Mouse (Mus musculus): ENCODE results near the gene Cdh7. TPM values are rescaled to one million over a fixed set of nuclear protein-coding genes. Genes with fewer than 3 reads are reported as not detected.
"Not testable (repeated sequence)": the region's sequence is repeated elsewhere in the genome, so short reads cannot be mapped to it uniquely, and the experiment has no call there.

The Cdh7 gene
- polyA plus RNA-seq, 1 experiment from 2014 or later = not detected

DNA sequence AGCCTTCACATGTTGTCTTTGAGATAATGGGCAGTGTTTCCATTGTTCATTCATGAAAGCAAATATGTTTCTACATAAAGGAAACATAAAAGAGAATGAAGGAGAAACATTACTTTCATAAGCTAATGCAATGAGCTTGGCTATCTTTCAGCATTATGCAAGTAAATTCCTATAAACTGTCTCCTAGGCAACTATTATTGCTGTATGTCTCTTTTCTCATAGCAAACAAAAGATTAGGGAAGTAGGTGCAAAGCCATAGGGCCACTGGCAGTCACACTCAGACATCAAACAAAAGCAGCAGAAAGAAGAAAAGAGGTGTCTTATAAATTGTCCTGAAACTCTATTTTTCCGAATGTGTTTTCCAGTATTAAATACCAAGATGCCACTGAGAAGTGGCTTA, 136.6 kb downstream of the Cdh7 start:
- Histone ChIP-seq H3K4me3 (ENCODE audit: low read depth, low read length) (no peak overlapping the region), H3K9me3 (ENCODE audit: low read length) (no peaks in the 10 kb centered on the region), H3K27ac (ENCODE audit: low read depth) (no peak overlapping the region), H3K9ac (replicated peaks) (no peak overlapping the region), H3K27me3 (ENCODE audit: insufficient read depth, low read length) (no peaks in the 10 kb centered on the region), H3K4me1 (ENCODE audit: insufficient read depth) (no peaks in the 10 kb centered on the region), H3K36me3 (replicated peaks; ENCODE audit: insufficient read depth, low read length) (no peaks in the 10 kb centered on the region), H3K4me2 (ENCODE audit: low read depth, low read length) (no peak overlapping the region)
- WGBS (ENCODE audit: insufficient replicate concordance) = 70% methylated on average over 1 of the region's 1 CpGs
- TF ChIP-seq CTCF (IDR thresholded peaks at IDR 0.05; ENCODE audit: low read depth) (no peak), EP300 (IDR thresholded peaks at IDR 0.05; ENCODE audit: low read depth) (no peak)
- DNase-seq (no peak), ATAC-seq (no peak)

- WGBS (ENCODE audit: insufficient replicate concordance) = 73% methylated on average over 2 of the region's 12 CpGs
- not testable (repeated sequence) for ATAC-seq; H3K27ac ChIP-seq (ENCODE audit: low read depth); H3K4me2 ChIP-seq (ENCODE audit: low read depth, low read length); DNase-seq; H3K4me3 ChIP-seq (ENCODE audit: low read depth, low read length); H3K36me3 ChIP-seq (replicated peaks; ENCODE audit: insufficient read depth, low read length); H3K9ac ChIP-seq (replicated peaks); H3K27me3 ChIP-seq (ENCODE audit: insufficient read depth, low read length); H3K9me3 ChIP-seq (ENCODE audit: low read length); H3K4me1 ChIP-seq (ENCODE audit: insufficient read depth)
Measured at GRCm38 (mm10) chr1:110171459-110171858, 189.2 kb downstream of the Cdh7 start.
